Mouse (Mus musculus) sigmoid colon, adult 10 weeks (tissue): Measurements from ENCODE around the gene Kras. TPM values are rescaled to one million over a fixed set of nuclear protein-coding genes. Genes with fewer than 3 reads are reported as not detected.

Source experiments
- polyA plus RNA-seq: library from polyadenylated mRNA; stranded (reverse); fragments of 350-450 nt; fragmentation: Illumina TruSeq; extraction: RNeasy Lipid Tissue Mini Kit (QIAGEN cat#74804); gene quantifications from one replicate; pipeline ENCODE4 v1.2.3, GENCODE M21; 2014; ENCODE audit warnings: low read depth, low replicate concordance

The Kras gene
- 496 TPM for polyA plus RNA-seq

DNA sequence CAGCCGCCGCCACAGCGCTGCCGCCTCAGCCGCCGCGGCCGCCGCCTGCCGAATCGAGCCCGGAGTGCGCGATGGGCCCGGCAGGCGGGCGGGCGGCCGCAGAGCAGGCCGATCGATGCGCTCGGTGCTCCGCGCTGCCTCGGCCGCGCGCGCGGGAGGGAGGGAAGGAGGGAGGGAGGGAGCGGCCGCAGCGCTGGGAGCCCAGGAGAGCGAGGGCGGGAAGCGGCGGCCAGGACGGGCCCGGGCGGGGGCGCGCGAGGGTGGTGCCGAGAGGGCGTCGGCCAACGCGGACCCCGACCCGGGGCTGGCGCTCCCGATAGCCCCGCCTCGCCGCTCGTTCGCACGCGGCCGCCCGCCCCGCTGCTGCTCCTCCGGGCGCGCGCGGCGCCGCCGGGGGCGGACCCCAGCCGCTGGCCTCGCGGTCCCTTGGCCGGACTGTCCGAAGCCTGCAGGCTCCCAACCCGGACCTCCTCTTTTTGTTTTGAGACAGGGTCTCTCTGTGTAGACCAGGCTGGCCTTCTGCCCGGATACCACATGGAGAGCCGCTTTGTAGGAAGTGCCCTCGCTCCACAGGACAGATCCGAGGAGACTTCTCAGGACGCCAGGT is at the start of gene Kras:
Gene Kras, minus strand, starts transcription at position 55 of the 607 bp plus-strand sequence.

DNA sequence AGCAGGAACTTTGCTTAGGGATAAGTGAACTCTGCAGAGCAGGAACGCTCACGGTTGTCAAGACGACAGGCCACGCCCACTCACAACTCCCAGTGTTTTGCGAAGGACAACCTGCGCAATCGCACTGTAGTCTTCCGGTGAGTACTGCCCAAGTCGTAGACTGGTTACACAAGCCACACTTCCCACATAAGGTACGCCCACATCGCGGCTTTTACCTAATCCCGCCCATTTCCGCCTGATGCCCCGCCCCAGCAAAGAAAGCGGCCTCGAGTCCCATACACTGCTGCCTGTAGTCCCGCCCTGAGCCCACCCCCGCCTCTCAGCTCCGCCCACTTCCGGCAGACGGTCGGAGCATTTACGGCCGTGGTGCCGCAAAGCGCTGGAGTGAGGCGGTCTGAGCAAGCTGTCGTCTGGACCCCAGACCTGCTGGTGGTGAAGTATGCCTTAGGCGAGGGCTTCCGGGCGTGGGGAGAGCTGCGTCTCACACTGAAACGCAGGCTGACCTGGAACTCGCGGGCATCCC is 39.2 kb downstream of the Kras start, which contains the start of the genes Casc1 and Etfrf1:
Gene Casc1, minus strand, starts transcription at position 190 of the 523 bp plus-strand sequence.
Gene Etfrf1, plus strand, starts transcription at position 319 of the 523 bp plus-strand sequence.

Other genes with a start within 250 kb of the Kras start
- gene Bcat1, start 174.1 kb downstream of the Kras start, polyA plus RNA-seq = 0.57 TPM
- gene Lrmp, start 134.6 kb downstream of the Kras start, polyA plus RNA-seq = 27.9 TPM
- gene Casc1, start 39.2 kb downstream of the Kras start, polyA plus RNA-seq = 1.0 TPM
- gene Etfrf1, start 39.1 kb downstream of the Kras start, polyA plus RNA-seq = 155 TPM